ENCODE assay signal across 22 mouse cellular contexts in genomic region chr5:5246534-5247175, GRCm38 (mm10).
A peak's percentile ranks its signal among the peaks of the same experiment; 100 is the strongest.
DNase-seq lines count a peak whose midpoint lies in the region; ATAC-seq and TF ChIP-seq lines count a peak whose summit lies in the region.
"Had no signal": no experiment of that assay in that cellular context is flagged by ENCODE, and none has a peak within 500 bp of the region (broad histone marks: within the 10 kb centered on the region; RNA-seq: fewer than 3 reads in every experiment).

No protein-coding gene starts in this region.

- 85% methylated on average over 2 of the region's 2 CpGs for WGBS in lung, embryonic 16.5 days
- 79% methylated on average over 2 of the region's 2 CpGs for WGBS in lung, postnatal 0 days
- WGBS in liver, embryonic 13.5 days (ENCODE audit: insufficient replicate concordance) = 55% methylated on average over 2 of the region's 2 CpGs
- WGBS in midbrain, embryonic 13.5 days = 92% methylated on average over 2 of the region's 2 CpGs

- H3K4me3 ChIP-seq in lung, embryonic 16.5 days (ENCODE audit: low read length) = no peak overlapping the region
- no peak overlapping the region for H3K4me3 ChIP-seq in lung, postnatal 0 days (ENCODE audit: low read depth, low read length)
- H3K4me3 ChIP-seq in liver, embryonic 13.5 days (replicated peaks) = no peak overlapping the region
- no peak overlapping the region for H3K4me3 ChIP-seq in midbrain, embryonic 13.5 days (replicated peaks)
- H3K4me3 ChIP-seq: embryonic facial prominence, embryonic 15.5 days; limb, embryonic 13.5 days; lung, embryonic 15.5 days; myocyte; stomach, embryonic 15.5 days had no signal

- H3K9ac ChIP-seq in lung, embryonic 16.5 days (ENCODE audit: low read length) = no peak overlapping the region
- no peak overlapping the region for H3K9ac ChIP-seq in lung, postnatal 0 days (replicated peaks; ENCODE audit: low read depth)
- no peak overlapping the region for H3K9ac ChIP-seq in liver, embryonic 13.5 days
- no peak overlapping the region for H3K9ac ChIP-seq in midbrain, embryonic 13.5 days (replicated peaks)
- H3K9ac ChIP-seq: embryonic facial prominence, embryonic 15.5 days; limb, embryonic 13.5 days; lung, embryonic 15.5 days; stomach, embryonic 15.5 days had no signal

- no peaks in the 10 kb centered on the region for H3K4me1 ChIP-seq in lung, embryonic 16.5 days (replicated peaks; ENCODE audit: control insufficient read depth, insufficient read depth, low read length)
- no peaks in the 10 kb centered on the region for H3K4me1 ChIP-seq in lung, postnatal 0 days (ENCODE audit: insufficient read depth, low read depth, low read length)
- H3K4me1 ChIP-seq in liver, embryonic 13.5 days (replicated peaks) = peaks cover 8% of the 10 kb centered on the region
- 0 out of 2 replicates have a peak, but pooled peaks cover 5% of the 10 kb centered on the region for H3K4me1 ChIP-seq in midbrain, embryonic 13.5 days (replicated peaks)
- H3K4me1 ChIP-seq: limb, embryonic 13.5 days; lung, embryonic 15.5 days; stomach, embryonic 15.5 days had no signal

- no peak overlapping the region for H3K4me2 ChIP-seq in lung, embryonic 16.5 days (ENCODE audit: low read depth, low read length)
- no peak overlapping the region for H3K4me2 ChIP-seq in lung, postnatal 0 days (replicated peaks; ENCODE audit: low read depth, low read length)
- no peak overlapping the region for H3K4me2 ChIP-seq in liver, embryonic 13.5 days
- no peak overlapping the region for H3K4me2 ChIP-seq in midbrain, embryonic 13.5 days (replicated peaks)
- H3K4me2 ChIP-seq: embryonic facial prominence, embryonic 15.5 days; heart, embryonic 11.5 days; limb, embryonic 13.5 days; lung, embryonic 15.5 days; stomach, embryonic 15.5 days had no signal

- no peak for DNase-seq in lung, postnatal 0 days (ENCODE audit: low spot score)
- no peak for DNase-seq in liver, embryonic 13.5 days
- DNase-seq in heart, adult 9 months (ENCODE audit: low spot score in 2 of 2) = no peak
- DNase-seq in B cell, adult 2 months = no peak
- DNase-seq: adrenal gland, adult 8-10 months; cerebellum, adult 9-11 months; heart, postnatal 10 days; layer of hippocampus, postnatal 36 days; retina, postnatal 1 day; thymus, adult 2 months had no signal

- no peaks in the 10 kb centered on the region for H3K9me3 ChIP-seq in lung, embryonic 16.5 days (ENCODE audit: control insufficient read depth, low read length)
- H3K9me3 ChIP-seq in lung, postnatal 0 days (ENCODE audit: low read length) = no peaks in the 10 kb centered on the region
- no peaks in the 10 kb centered on the region for H3K9me3 ChIP-seq in liver, embryonic 13.5 days (replicated peaks)
- H3K9me3 ChIP-seq in midbrain, embryonic 13.5 days = no peaks in the 10 kb centered on the region
- H3K9me3 ChIP-seq: embryonic facial prominence, embryonic 15.5 days; limb, embryonic 13.5 days; lung, embryonic 15.5 days; stomach, embryonic 15.5 days had no signal

- no peak for TF ChIP-seq CTCF in lung, postnatal 0 days (IDR thresholded peaks at IDR 0.05)

- no peaks in the 10 kb centered on the region for H3K27me3 ChIP-seq in lung, embryonic 16.5 days (ENCODE audit: control insufficient read depth, insufficient read depth, low read depth, low read length)
- no peaks in the 10 kb centered on the region for H3K27me3 ChIP-seq in lung, postnatal 0 days (replicated peaks; ENCODE audit: insufficient read depth, low read length)
- no peaks in the 10 kb centered on the region for H3K27me3 ChIP-seq in liver, embryonic 13.5 days
- no peaks in the 10 kb centered on the region for H3K27me3 ChIP-seq in midbrain, embryonic 13.5 days
- H3K27me3 ChIP-seq: embryonic facial prominence, embryonic 15.5 days; limb, embryonic 13.5 days; lung, embryonic 15.5 days; Patski; stomach, embryonic 15.5 days had no signal

- no peaks in the 10 kb centered on the region for H3K36me3 ChIP-seq in lung, embryonic 16.5 days (ENCODE audit: control insufficient read depth, insufficient read depth, low read length)
- no peaks in the 10 kb centered on the region for H3K36me3 ChIP-seq in lung, postnatal 0 days (ENCODE audit: insufficient read depth, low read length)
- no peaks in the 10 kb centered on the region for H3K36me3 ChIP-seq in liver, embryonic 13.5 days
- peaks cover 8% of the 10 kb centered on the region; the same call in 1 of the 2 replicates for H3K36me3 ChIP-seq in midbrain, embryonic 13.5 days
- H3K36me3 ChIP-seq: lung, embryonic 15.5 days; stomach, embryonic 15.5 days had no signal

- ATAC-seq in lung, embryonic 16.5 days (ENCODE audit: low read depth) = 0 out of 2 replicates have a peak, but pooled peaks have one; percentile 28
- no peak for ATAC-seq in lung, postnatal 0 days
- ATAC-seq in erythroid progenitor cell, adult 5-6 weeks (replicated peaks; ENCODE audit: low FRiP score, poor library complexity, severe bottlenecking) = peak; percentile 71
- ATAC-seq in liver, embryonic 13.5 days (ENCODE audit: low read depth) = peak; percentile 94
- 0 out of 2 replicates have a peak, but pooled peaks have one; percentile 30 for ATAC-seq in midbrain, embryonic 13.5 days
- ATAC-seq: hindbrain, embryonic 16.5 days; intestine, postnatal 0 days; Patski had no signal

- TF ChIP-seq EP300 in lung, postnatal 0 days (IDR thresholded peaks at IDR 0.05) = no peak

- H3K27ac ChIP-seq in lung, embryonic 16.5 days (ENCODE audit: low read length) = no peak overlapping the region
- H3K27ac ChIP-seq in lung, postnatal 0 days (ENCODE audit: low read length) = no peak overlapping the region
- H3K27ac ChIP-seq in liver, embryonic 13.5 days = no peak overlapping the region
- no peak overlapping the region for H3K27ac ChIP-seq in midbrain, embryonic 13.5 days
- H3K27ac ChIP-seq: embryonic facial prominence, embryonic 15.5 days; limb, embryonic 13.5 days; lung, embryonic 15.5 days; stomach, embryonic 15.5 days had no signal
